Mouse (Mus musculus) kidney, postnatal 0 days (tissue): ENCODE results near the gene Kif15. TPM values are rescaled to one million over a fixed set of nuclear protein-coding genes. Genes with fewer than 3 reads are reported as not detected.

ENCODE experiments used
- ATAC-seq: fragments of 200-750 bp; cut with Nextera tagmentation; replicated peaks from 2 replicates; pipeline ENCODE4 v1.8.0; 2017; ENCODE audit warnings: low read depth, moderate number of reproducible peaks, moderate TSS enrichment, moderate library complexity; ENCODE audit not compliant: low FRiP score
- DNase-seq: peaks from one replicate; pipeline ENCODE4 v3.0.0-alpha.2; 2016; ENCODE audit warnings: low spot score
- H3K27ac ChIP-seq: fragments of 300-500 bp; sonication (generic); 2 replicates; pipeline ENCODE4 v1.5.1; 2014; ENCODE audit warnings: mild to moderate bottlenecking
- H3K27me3 ChIP-seq: fragments of 300-500 bp; sonication (generic); 2 replicates; pipeline ENCODE4 v1.6.1; 2014; ENCODE audit warnings: low read length, mixed read lengths; ENCODE audit not compliant: insufficient read depth
- H3K36me3 ChIP-seq: fragments of 300-500 bp; sonication (generic); 2 replicates; pipeline ENCODE4 v1.6.1; 2014; ENCODE audit warnings: low read length, mixed read lengths; ENCODE audit not compliant: insufficient read depth
- H3K4me1 ChIP-seq: fragments of 300-500 bp; sonication (generic); replicated peaks from 2 replicates; pipeline ENCODE4 v1.6.1; 2014; ENCODE audit warnings: antibody characterized with exemption, low read length, mixed read lengths; ENCODE audit not compliant: insufficient read depth
- H3K4me2 ChIP-seq: fragments of 300-500 bp; sonication (generic); 2 replicates; pipeline ENCODE4 v1.6.1; 2014; ENCODE audit warnings: mild to moderate bottlenecking, low read length, moderate library complexity, mixed read lengths
- H3K4me3 ChIP-seq: fragments of 300-500 bp; sonication (generic); replicated peaks from 2 replicates; pipeline ENCODE4 v1.5.1; 2014; ENCODE audit warnings: low read depth, low read length
- H3K9ac ChIP-seq: fragments of 300-500 bp; sonication (generic); 2 replicates; pipeline ENCODE4 v1.6.1; 2014; ENCODE audit warnings: low read depth, low read length
- H3K9me3 ChIP-seq: fragments of 300-500 bp; sonication (generic); replicated peaks from 2 replicates; pipeline ENCODE4 v1.6.1; 2016; ENCODE audit warnings: low read length, inconsistent platforms, mixed read lengths
- CTCF ChIP-seq: IDR thresholded peaks from 2 replicates; pipeline ENCODE4 v1.5.1; 2016; ENCODE audit warnings: antibody characterized with exemption, low read depth, mild to moderate bottlenecking, moderate library complexity
- WGBS: fragments of 180-500 bp; shearing (Covaris S2); extraction: QIAGEN DNeasy Blood & Tissue Kit; methylation state at CpG from one replicate; pipeline ENCODE4 v1.1.7; 2014; 5-methylcytosine and 5-hydroxymethylcytosine counted together
- polyA plus RNA-seq: library from polyadenylated mRNA; unstranded; fragments of >200 nt; fragmentation: Nextera tagmentation; extraction: Ambion mirVana; gene quantifications from 2 replicates; pipeline ENCODE4 v1.2.1, GENCODE M21; 2015

Kif15 gene
- 18.1 and 19.5 TPM in 2 replicates for polyA plus RNA-seq

GRCm38 (mm10) chr9:122950643-122951475, at the start of gene Kif15, which contains the start of gene 1110059G10Rik:
Kif15 (plus strand) TSS chr9:122951046.
1110059G10Rik (minus strand) TSS chr9:122951000.
- Histone ChIP-seq H3K36me3 (peaks cover 4% of the 10 kb centered on the region; the same call in 1 of the 2 replicates), H3K4me1 (no peaks in the 10 kb centered on the region), H3K9ac (peak within 1 kb of the TSS; percentile 86), H3K9me3 (no peaks in the 10 kb centered on the region), H3K4me3 (peak within 1 kb of the TSS; percentile 90), H3K27ac (peak within 1 kb of the TSS; percentile 78), H3K27me3 (no peaks in the 10 kb centered on the region), H3K4me2 (peak within 1 kb of the TSS; percentile 72)
- 0 out of 2 replicates have a peak, but pooled peaks have one; percentile 5 for TF ChIP-seq CTCF
- DNase-seq = peak; percentile 94
- peak; percentile 97 for ATAC-seq
- WGBS = under 1% methylated on average over 64 of the region's 64 CpGs

- H3K4me3 ChIP-seq = no peak overlapping the region
- no peak for ATAC-seq
- DNase-seq = no peak
These were observed 49.8 kb upstream of the Kif15 start for GRCm38 (mm10) chr9:122901047-122901446.

GRCm38 (mm10) chr9:122902717-122903535, 47.9 kb upstream of the Kif15 start:
- H3K9me3 ChIP-seq = no peaks in the 10 kb centered on the region
- H3K4me3 ChIP-seq = peak overlapping the region; percentile 55
- TF ChIP-seq CTCF = no peak
- H3K4me1 ChIP-seq = 0 out of 2 replicates have a peak, but pooled peaks cover 2% of the 10 kb centered on the region
- peak overlapping the region; percentile 78 for H3K4me2 ChIP-seq
- DNase-seq (peak; percentile 96), ATAC-seq (peak; percentile 99)
- H3K27ac ChIP-seq = no peak overlapping the region
- no peaks in the 10 kb centered on the region for H3K36me3 ChIP-seq
- peak overlapping the region; percentile 75 for H3K9ac ChIP-seq
- no peaks in the 10 kb centered on the region for H3K27me3 ChIP-seq
- WGBS = 11% methylated on average over 32 of the region's 32 CpGs

More at GRCm38 (mm10) chr9:122901047-122901446, 49.8 kb upstream of the Kif15 start:
- no peak overlapping the region for H3K4me2 ChIP-seq
- H3K9ac ChIP-seq = no peak overlapping the region
- WGBS = 91% methylated on average over 2 of the region's 2 CpGs
- TF ChIP-seq CTCF = no peak
- no peak overlapping the region for H3K27ac ChIP-seq
- H3K4me1 ChIP-seq = 0 out of 2 replicates have a peak, but pooled peaks cover 2% of the 10 kb centered on the region
- no peaks in the 10 kb centered on the region for H3K9me3 ChIP-seq
- H3K36me3 ChIP-seq = no peaks in the 10 kb centered on the region
- H3K27me3 ChIP-seq = no peaks in the 10 kb centered on the region

GRCm38 (mm10) chr9:122922436-122922835, 28.4 kb upstream of the Kif15 start:
- TF ChIP-seq CTCF = no peak
- Histone ChIP-seq H3K36me3 (peaks cover 23% of the 10 kb centered on the region), H3K27me3 (no peaks in the 10 kb centered on the region), H3K4me3 (peak overlapping the region; percentile 66), H3K4me2 (peak overlapping the region; percentile 64), H3K4me1 (no peaks in the 10 kb centered on the region), H3K9ac (no peak overlapping the region), H3K9me3 (no peaks in the 10 kb centered on the region), H3K27ac (no peak overlapping the region)
- DNase-seq (no peak), ATAC-seq (no peak)
- 24% methylated on average over 3 of the region's 3 CpGs for WGBS

- no peaks in the 10 kb centered on the region for H3K4me1 ChIP-seq
- H3K9me3 ChIP-seq = no peaks in the 10 kb centered on the region
- H3K27ac ChIP-seq = peak within 1 kb of the TSS; percentile 42; the same call in 1 of the 2 replicates
- peak; percentile 92 for DNase-seq
- no peaks in the 10 kb centered on the region for H3K27me3 ChIP-seq
- under 1% methylated on average over 43 of the region's 43 CpGs for WGBS
- no peak for TF ChIP-seq CTCF
- peak within 1 kb of the TSS; percentile 66 for H3K4me3 ChIP-seq
- peak within 1 kb of the TSS; percentile 64 for H3K4me2 ChIP-seq
- ATAC-seq = peak; percentile 95
- H3K9ac ChIP-seq = peak within 1 kb of the TSS; percentile 89
- H3K36me3 ChIP-seq = peaks cover 27% of the 10 kb centered on the region
These were observed 27.9 kb upstream of the Kif15 start, which contains the start of gene Zfp105 for GRCm38 (mm10) chr9:122922936-122923381. Zfp105 (plus strand) TSS chr9:122923072.

- Histone ChIP-seq H3K4me3 (no peak overlapping the region), H3K4me2 (no peak overlapping the region), H3K4me1 (no peaks in the 10 kb centered on the region), H3K9ac (no peak overlapping the region), H3K9me3 (no peaks in the 10 kb centered on the region), H3K27ac (no peak overlapping the region), H3K36me3 (peaks cover 59% of the 10 kb centered on the region), H3K27me3 (no peaks in the 10 kb centered on the region)
- ATAC-seq (no peak), DNase-seq (no peak)
- TF ChIP-seq CTCF = no peak
- 98% methylated on average over 3 of the region's 3 CpGs for whole genome bisulfite sequencing
These were observed 21.9 kb upstream of the Kif15 start for GRCm38 (mm10) chr9:122928915-122929314.
